Mouse (Mus musculus) lung, postnatal 0 days (tissue): ENCODE measurements at regions not wholly inside any gene's neighbourhood (a gene's known extent, or its start where the extent isn't known, plus 50 kb on each side); places are given as distances from the start of the nearest gene placed in this dataset.

Source experiments
- ATAC-seq: fragments of 200-750 bp; cut with Nextera tagmentation; 2 replicates; pipeline ENCODE4 v1.8.0; 2017; ENCODE audit warnings: moderate library complexity
- DNase-seq: peaks from one replicate; pipeline ENCODE4 v3.0.0-alpha.2; 2016; ENCODE audit warnings: low spot score
- H3K27ac ChIP-seq: fragments of 300-500 bp; sonication (generic); 2 replicates; pipeline ENCODE4 v1.5.1; 2014; ENCODE audit warnings: antibody characterized with exemption, mild to moderate bottlenecking, low read length, mixed read lengths
- H3K27me3 ChIP-seq: fragments of 300-500 bp; sonication (generic); replicated peaks from 2 replicates; pipeline ENCODE4 v1.6.1; 2014; ENCODE audit warnings: low read length, mixed read lengths; ENCODE audit not compliant: insufficient read depth
- H3K36me3 ChIP-seq: fragments of 300-500 bp; sonication (generic); 2 replicates; pipeline ENCODE4 v1.6.1; 2014; ENCODE audit warnings: low read length, mixed read lengths; ENCODE audit not compliant: insufficient read depth
- H3K4me1 ChIP-seq: fragments of 300-500 bp; sonication (generic); 2 replicates; pipeline ENCODE4 v1.6.1; 2014; ENCODE audit warnings: antibody characterized with exemption, low read depth, low read length, mixed read lengths; ENCODE audit not compliant: insufficient read depth
- H3K4me2 ChIP-seq: fragments of 300-500 bp; sonication (generic); replicated peaks from 2 replicates; pipeline ENCODE4 v1.6.1; 2014; ENCODE audit warnings: low read depth, mild to moderate bottlenecking, low read length, moderate library complexity, mixed read lengths
- H3K4me3 ChIP-seq: fragments of 300-500 bp; sonication (generic); 2 replicates; pipeline ENCODE4 v1.5.1; 2014; ENCODE audit warnings: low read depth, low read length
- H3K9ac ChIP-seq: fragments of 300-500 bp; sonication (generic); replicated peaks from 2 replicates; pipeline ENCODE4 v1.6.1; 2014; ENCODE audit warnings: low read depth, mild to moderate bottlenecking
- H3K9me3 ChIP-seq: fragments of 300-500 bp; sonication (generic); 2 replicates; pipeline ENCODE4 v1.6.1; 2016; ENCODE audit warnings: low read length, mixed read lengths
- CTCF ChIP-seq: IDR thresholded peaks from 2 replicates; pipeline ENCODE4 v1.5.1; 2016; ENCODE audit warnings: antibody characterized with exemption, mild to moderate bottlenecking
- EP300 ChIP-seq: IDR thresholded peaks from 2 replicates; pipeline ENCODE4 v1.6.1; 2016; ENCODE audit warnings: antibody characterized with exemption, mild to moderate bottlenecking, control low read depth
- WGBS: fragments of 180-500 bp; shearing (Covaris S2); extraction: QIAGEN DNeasy Blood & Tissue Kit; methylation state at CpG from one replicate; pipeline ENCODE4 v1.1.7; 2014; 5-methylcytosine and 5-hydroxymethylcytosine counted together

- no peak for ATAC-seq
- no peak overlapping the region for H3K9ac ChIP-seq
- TF ChIP-seq EP300 (no peak), CTCF (no peak)
- no peaks in the 10 kb centered on the region for H3K27me3 ChIP-seq
- 0 out of 2 replicates have a peak, but pooled peaks cover 4% of the 10 kb centered on the region for H3K4me1 ChIP-seq
- H3K9me3 ChIP-seq = no peaks in the 10 kb centered on the region
- 47% methylated on average over 8 of the region's 8 CpGs for WGBS
- no peak overlapping the region for H3K27ac ChIP-seq
- H3K4me3 ChIP-seq = no peak overlapping the region
- H3K4me2 ChIP-seq = no peak overlapping the region
- no peaks in the 10 kb centered on the region for H3K36me3 ChIP-seq
- no peak for DNase-seq
Observed at GRCm38 (mm10) chr13:107587678-107588077, 456.6 kb upstream of the Smim15 start.

GRCm38 (mm10) chr13:107585936-107586335, 458.3 kb upstream of the Smim15 start:
- no peak overlapping the region for H3K9ac ChIP-seq
- H3K9me3 ChIP-seq = no peaks in the 10 kb centered on the region
- no peak overlapping the region for H3K27ac ChIP-seq
- DNase-seq (no peak), ATAC-seq (no peak)
- no peak overlapping the region for H3K4me2 ChIP-seq
- WGBS = 74% methylated on average over 9 of the region's 9 CpGs
- H3K4me3 ChIP-seq = no peak overlapping the region
- H3K27me3 ChIP-seq = no peaks in the 10 kb centered on the region
- no peaks in the 10 kb centered on the region for H3K36me3 ChIP-seq
- 0 out of 2 replicates have a peak, but pooled peaks cover 4% of the 10 kb centered on the region for H3K4me1 ChIP-seq
- TF ChIP-seq EP300 (no peak), CTCF (no peak)

DNA sequence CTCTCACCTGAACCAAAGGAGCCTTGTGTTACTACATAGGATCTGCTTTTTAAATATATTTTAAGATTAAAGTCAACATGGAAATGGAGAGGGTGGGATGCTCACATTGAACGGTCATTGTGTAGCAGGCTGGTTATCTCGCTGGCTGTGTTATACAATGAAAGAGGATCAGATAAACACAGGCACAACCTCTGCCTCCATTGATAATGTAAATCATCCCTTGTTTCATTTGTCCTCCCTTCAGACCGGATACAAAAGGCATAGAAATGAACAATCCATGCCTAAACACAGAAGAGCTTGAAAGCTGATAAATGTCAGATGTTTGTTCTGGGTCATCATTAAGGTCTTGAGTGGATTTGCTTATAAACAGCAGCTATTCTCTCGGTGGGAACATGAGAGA, 458.9 kb upstream of the Smim15 start:
- no peak overlapping the region for H3K4me3 ChIP-seq
- TF ChIP-seq CTCF (no peak), EP300 (peak; percentile 93)
- H3K27me3 ChIP-seq = no peaks in the 10 kb centered on the region
- peak; percentile 71 for ATAC-seq
- 0 out of 2 replicates have a peak, but pooled peaks cover 4% of the 10 kb centered on the region for H3K4me1 ChIP-seq
- H3K36me3 ChIP-seq = no peaks in the 10 kb centered on the region
- H3K27ac ChIP-seq = no peak overlapping the region
- H3K9ac ChIP-seq = no peak overlapping the region
- DNase-seq = peak; percentile 44
- H3K9me3 ChIP-seq = no peaks in the 10 kb centered on the region
- WGBS = 20% methylated on average over 4 of the region's 4 CpGs
- H3K4me2 ChIP-seq = no peak overlapping the region

GRCm38 (mm10) chr13:107578968-107579367, 465.3 kb upstream of the Smim15 start:
- Histone ChIP-seq H3K27ac (no peak overlapping the region), H3K4me2 (no peak overlapping the region), H3K9me3 (no peaks in the 10 kb centered on the region), H3K36me3 (no peaks in the 10 kb centered on the region), H3K9ac (no peak overlapping the region), H3K4me3 (no peak overlapping the region), H3K4me1 (no peaks in the 10 kb centered on the region; the same call in 1 of the 2 replicates), H3K27me3 (no peaks in the 10 kb centered on the region)
- ATAC-seq (no peak), DNase-seq (no peak)
- TF ChIP-seq CTCF (no peak), EP300 (no peak)
- WGBS = 88% methylated on average over 6 of the region's 6 CpGs

GRCm38 (mm10) chr13:107577809-107578208, 466.4 kb upstream of the Smim15 start:
- no peak for TF ChIP-seq CTCF
- DNase-seq = no peak
- H3K4me2 ChIP-seq = no peak overlapping the region
- no peak overlapping the region for H3K4me3 ChIP-seq
- no peaks in the 10 kb centered on the region for H3K36me3 ChIP-seq
- no peak overlapping the region for H3K27ac ChIP-seq
- H3K9me3 ChIP-seq = no peaks in the 10 kb centered on the region
- no peaks in the 10 kb centered on the region; the same call in 1 of the 2 replicates for H3K4me1 ChIP-seq
- WGBS = 41% methylated on average over 8 of the region's 8 CpGs
- no peak overlapping the region for H3K9ac ChIP-seq
- ATAC-seq = peak; percentile 40
- H3K27me3 ChIP-seq = no peaks in the 10 kb centered on the region

DNA sequence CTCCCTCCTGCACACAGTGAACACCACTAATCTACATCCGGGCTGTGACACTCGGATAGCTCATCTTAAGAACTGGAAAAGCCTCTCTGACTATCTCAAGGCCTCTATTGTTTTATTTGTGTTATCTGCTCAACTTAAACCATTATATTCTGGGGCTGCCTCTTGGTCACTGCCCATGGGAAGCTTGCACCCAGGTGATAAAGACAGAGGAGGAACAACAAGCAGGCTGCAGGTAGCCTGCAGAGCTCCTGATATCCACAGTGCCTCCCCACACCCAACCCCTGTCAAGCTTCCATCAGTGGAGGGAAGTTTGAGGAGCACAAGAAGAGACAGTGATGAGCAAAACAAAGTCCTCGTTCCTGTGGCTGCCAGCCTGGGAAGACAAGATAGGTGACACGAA, 467.0 kb upstream of the Smim15 start:
- Histone ChIP-seq H3K9me3 (no peaks in the 10 kb centered on the region), H3K4me3 (no peak overlapping the region), H3K4me1 (no peaks in the 10 kb centered on the region; the same call in 1 of the 2 replicates), H3K27me3 (no peaks in the 10 kb centered on the region), H3K27ac (no peak overlapping the region), H3K9ac (no peak overlapping the region), H3K4me2 (no peak overlapping the region), H3K36me3 (no peaks in the 10 kb centered on the region)
- no peak for TF ChIP-seq CTCF
- no peak for TF ChIP-seq EP300
- WGBS = 46% methylated on average over 4 of the region's 4 CpGs
- no peak for ATAC-seq
- DNase-seq = no peak

GRCm38 (mm10) chr13:107576701-107577100, 467.5 kb upstream of the Smim15 start:
- no peak for ATAC-seq
- no peak for TF ChIP-seq CTCF
- TF ChIP-seq EP300 = no peak

More at GRCm38 (mm10) chr13:107576701-107577100, 467.5 kb upstream of the Smim15 start:
- no peak overlapping the region for H3K9ac ChIP-seq
- H3K36me3 ChIP-seq = no peaks in the 10 kb centered on the region
- H3K4me1 ChIP-seq = no peaks in the 10 kb centered on the region; the same call in 1 of the 2 replicates
- H3K9me3 ChIP-seq = no peaks in the 10 kb centered on the region
- 81% methylated on average over 5 of the region's 5 CpGs for WGBS
- H3K4me3 ChIP-seq = no peak overlapping the region
- H3K4me2 ChIP-seq = no peak overlapping the region
- H3K27me3 ChIP-seq = no peaks in the 10 kb centered on the region
- DNase-seq = no peak
- H3K27ac ChIP-seq = no peak overlapping the region
